Mouse (Mus musculus) neural tube, embryonic 15.5 days (tissue): ENCODE results near the gene Pfn2. TPM values are rescaled to one million over a fixed set of nuclear protein-coding genes. Genes with fewer than 3 reads are reported as not detected.
A peak's percentile ranks its signal among the peaks of the same experiment; 100 is the strongest.
"Not testable (repeated sequence)": the region's sequence is repeated elsewhere in the genome, so short reads cannot be mapped to it uniquely, and the experiment has no call there.

Experiments used
- ATAC-seq: fragments of 200-750 bp; cut with Nextera tagmentation; 2 replicates; pipeline ENCODE4 v1.8.0; 2017; ENCODE audit warnings: mild to moderate bottlenecking, moderate TSS enrichment, moderate library complexity; ENCODE audit not compliant: low FRiP score
- H3K27ac ChIP-seq: fragments of 300-500 bp; sonication (generic); replicated peaks from 2 replicates; pipeline ENCODE4 v1.5.1; 2015; ENCODE audit warnings: mild to moderate bottlenecking, inconsistent platforms
- H3K27me3 ChIP-seq: fragments of 300-500 bp; sonication (generic); replicated peaks from 2 replicates; pipeline ENCODE4 v1.6.1; 2015; ENCODE audit warnings: inconsistent platforms
- H3K36me3 ChIP-seq: fragments of 300-500 bp; sonication (generic); 2 replicates; pipeline ENCODE4 v1.6.1; 2015; ENCODE audit warnings: inconsistent platforms
- H3K4me1 ChIP-seq: fragments of 300-500 bp; sonication (generic); 2 replicates; pipeline ENCODE4 v1.6.1; 2015; ENCODE audit warnings: inconsistent platforms
- H3K4me2 ChIP-seq: fragments of 300-500 bp; sonication (generic); 2 replicates; pipeline ENCODE4 v1.6.1; 2015; ENCODE audit warnings: inconsistent platforms, mild to moderate bottlenecking, moderate library complexity
- H3K4me3 ChIP-seq: fragments of 300-500 bp; sonication (generic); replicated peaks from 2 replicates; pipeline ENCODE4 v1.5.1; 2015; ENCODE audit warnings: mild to moderate bottlenecking, inconsistent platforms
- H3K9ac ChIP-seq: fragments of 300-500 bp; sonication (generic); replicated peaks from 2 replicates; pipeline ENCODE4 v1.6.1; 2015; ENCODE audit warnings: mild to moderate bottlenecking, inconsistent platforms
- H3K9me3 ChIP-seq: fragments of 300-500 bp; sonication (generic); replicated peaks from 2 replicates; pipeline ENCODE4 v1.6.1; 2016; ENCODE audit warnings: inconsistent platforms
- WGBS: fragments of 180-500 bp; shearing (Covaris S2); methylation state at CpG from one replicate; pipeline ENCODE4 v1.1.7; 2015; ENCODE audit warnings: mixed read lengths; 5-methylcytosine and 5-hydroxymethylcytosine counted together
- polyA plus RNA-seq: library from polyadenylated mRNA; unstranded; fragments of >200 nt; fragmentation: Nextera tagmentation; extraction: Ambion mirVana; gene quantifications from 2 replicates; pipeline ENCODE4 v1.2.1, GENCODE M21; 2015

Gene Pfn2
- polyA plus RNA-seq: 636 and 740 TPM in 2 replicates

DNA sequence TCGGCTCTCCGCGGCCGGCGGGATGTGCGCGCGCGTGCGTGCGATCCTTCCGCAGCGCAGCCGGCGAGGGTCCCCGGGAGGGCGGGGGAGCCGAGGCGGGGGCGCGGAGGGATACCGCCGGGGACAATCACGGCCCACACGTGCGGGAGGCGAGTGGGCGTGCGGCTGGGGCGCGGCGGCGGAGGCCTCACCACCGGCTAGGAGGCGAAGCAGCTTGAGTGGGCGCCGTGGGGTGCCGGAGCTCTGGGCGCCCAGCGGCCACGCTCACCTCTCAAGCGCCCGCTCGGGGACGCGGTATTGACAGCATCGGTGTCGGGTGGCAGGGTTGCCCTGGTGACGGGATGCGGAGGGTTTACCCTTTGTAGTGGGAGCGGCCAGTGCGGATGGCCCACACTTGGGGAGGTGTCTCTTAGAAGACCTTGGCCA lies at the start of gene Pfn2:
Pfn2 (minus strand) TSS at position 320 of the 426 bp plus-strand sequence.
- peaks cover 15% of the 10 kb centered on the region for H3K4me1 ChIP-seq
- peak within 1 kb of the TSS; percentile 99 for H3K9ac ChIP-seq
- peak within 1 kb of the TSS; percentile 100 for H3K27ac ChIP-seq
- no peaks in the 10 kb centered on the region for H3K27me3 ChIP-seq
- whole genome bisulfite sequencing: 0% methylated on average over 50 of the region's 52 CpGs
- H3K9me3 ChIP-seq: no peaks in the 10 kb centered on the region
- ATAC-seq: peak; percentile 91
- peak within 1 kb of the TSS; percentile 71 for H3K4me2 ChIP-seq
- peak within 1 kb of the TSS; percentile 99 for H3K4me3 ChIP-seq
- peaks cover 11% of the 10 kb centered on the region for H3K36me3 ChIP-seq

DNA sequence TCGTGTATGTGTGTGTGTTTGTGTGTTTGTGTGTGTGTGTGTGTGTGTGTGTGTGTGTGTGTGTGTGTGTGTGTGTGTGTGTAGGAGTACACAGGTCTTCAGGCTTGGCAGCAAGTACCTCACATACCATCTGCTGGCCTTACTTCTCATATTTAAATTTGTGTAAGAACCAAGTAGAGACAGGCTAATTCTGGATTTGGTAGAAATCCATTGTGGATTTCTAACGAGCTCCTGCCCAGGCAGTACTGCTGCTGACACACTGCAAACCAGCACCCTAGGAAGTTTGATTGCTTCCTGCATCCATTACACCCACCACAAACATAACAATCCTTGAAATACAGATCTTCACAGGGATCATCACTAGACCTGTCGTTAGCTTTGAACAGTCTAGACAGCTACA lies 35.1 kb upstream of the Pfn2 start:
- no peak overlapping the region for H3K9ac ChIP-seq
- no peaks in the 10 kb centered on the region for H3K27me3 ChIP-seq
- H3K27ac ChIP-seq: no peak overlapping the region
- no peak for ATAC-seq
- H3K36me3 ChIP-seq: no peaks in the 10 kb centered on the region
- 71% methylated on average over 3 of the region's 3 CpGs for WGBS
- no peak overlapping the region for H3K4me3 ChIP-seq
- no peaks in the 10 kb centered on the region for H3K9me3 ChIP-seq
- no peaks in the 10 kb centered on the region for H3K4me1 ChIP-seq
- no peak overlapping the region for H3K4me2 ChIP-seq

DNA sequence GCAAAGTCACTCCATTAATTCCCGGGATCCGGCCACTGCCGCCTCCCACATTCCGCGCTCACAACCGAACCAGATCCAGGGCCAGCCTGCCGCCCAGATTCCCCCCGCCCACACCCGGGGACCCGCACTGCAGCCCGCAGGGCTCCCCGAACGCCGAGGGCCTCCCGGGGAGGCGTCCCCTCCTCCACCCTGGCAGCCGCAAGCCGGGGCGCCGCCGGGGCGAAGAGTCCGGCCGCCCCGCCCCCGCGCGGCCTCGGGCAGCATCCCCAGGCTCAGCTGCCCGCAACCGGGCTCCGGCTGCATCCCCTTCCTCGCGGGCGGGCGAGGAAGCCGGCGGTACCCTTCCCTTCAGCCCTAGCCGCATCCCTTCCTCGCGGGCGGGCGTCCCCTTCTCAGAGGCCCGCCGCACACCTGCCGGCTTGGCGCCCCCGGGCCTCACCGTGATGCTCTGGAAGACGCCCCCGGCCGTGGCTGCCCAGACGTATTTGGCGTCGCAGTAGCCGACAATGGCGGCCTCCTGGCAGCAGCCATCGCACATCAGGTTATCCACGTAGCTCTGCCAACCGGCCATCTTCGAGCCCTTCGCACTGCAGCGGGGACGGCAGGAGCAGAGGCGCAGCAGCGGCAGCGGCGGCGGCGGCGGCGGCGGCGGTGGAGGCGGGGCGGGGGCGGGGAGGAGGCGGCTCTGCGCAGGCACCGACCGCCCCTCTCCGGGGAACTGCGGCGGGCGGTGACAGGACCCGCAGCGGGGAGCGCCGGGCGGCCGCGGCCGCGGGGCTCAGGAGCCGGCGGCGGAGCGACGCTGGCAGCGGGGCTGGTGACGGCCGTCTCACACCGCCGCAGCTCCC lies 743 bp downstream of the Pfn2 start:
- H3K4me1 ChIP-seq: peaks cover 21% of the 10 kb centered on the region
- peak overlapping the region; percentile 99 for H3K4me3 ChIP-seq
- WGBS: under 1% methylated on average over 60 of the region's 104 CpGs
- no peaks in the 10 kb centered on the region for H3K9me3 ChIP-seq
- peak overlapping the region; percentile 100 for H3K27ac ChIP-seq
- ATAC-seq: peak; percentile 92
- H3K4me2 ChIP-seq: peak overlapping the region; percentile 71
- H3K27me3 ChIP-seq: no peaks in the 10 kb centered on the region
- peak overlapping the region; percentile 99 for H3K9ac ChIP-seq
- H3K36me3 ChIP-seq: peaks cover 18% of the 10 kb centered on the region

- Histone ChIP-seq H3K36me3 (peaks cover 19% of the 10 kb centered on the region), H3K4me2 (peak overlapping the region; percentile 71), H3K9ac (peak overlapping the region; percentile 99), H3K27me3 (no peaks in the 10 kb centered on the region), H3K4me3 (peak overlapping the region; percentile 99), H3K9me3 (no peaks in the 10 kb centered on the region), H3K4me1 (peaks cover 21% of the 10 kb centered on the region), H3K27ac (peak overlapping the region; percentile 100)
- under 1% methylated on average over 9 of the region's 9 CpGs for WGBS
- peak; percentile 0; the same call in 1 of the 2 replicates for ATAC-seq
Observed at GRCm38 (mm10) chr3:57846662-57846911, 1.3 kb downstream of the Pfn2 start.

- Histone ChIP-seq H3K4me3 (peak overlapping the region; percentile 99), H3K27ac (peak overlapping the region; percentile 100), H3K36me3 (peaks cover 24% of the 10 kb centered on the region), H3K4me2 (peak overlapping the region; percentile 71), H3K9ac (peak overlapping the region; percentile 99), H3K4me1 (peaks cover 21% of the 10 kb centered on the region), H3K9me3 (no peaks in the 10 kb centered on the region), H3K27me3 (no peaks in the 10 kb centered on the region)
- WGBS: 9% methylated on average over 11 of the region's 11 CpGs
- no peak for ATAC-seq
Observed at GRCm38 (mm10) chr3:57845786-57846661, 1.9 kb downstream of the Pfn2 start.

GRCm38 (mm10) chr3:57843775-57844174 lies 4.1 kb downstream of the Pfn2 start:
- Histone ChIP-seq H3K9me3 (no peaks in the 10 kb centered on the region), H3K4me2 (no peak overlapping the region), H3K27ac (no peak overlapping the region), H3K4me1 (peaks cover 21% of the 10 kb centered on the region), H3K36me3 (peaks cover 32% of the 10 kb centered on the region), H3K9ac (no peak overlapping the region), H3K4me3 (no peak overlapping the region), H3K27me3 (no peaks in the 10 kb centered on the region)
- ATAC-seq: no peak

DNA sequence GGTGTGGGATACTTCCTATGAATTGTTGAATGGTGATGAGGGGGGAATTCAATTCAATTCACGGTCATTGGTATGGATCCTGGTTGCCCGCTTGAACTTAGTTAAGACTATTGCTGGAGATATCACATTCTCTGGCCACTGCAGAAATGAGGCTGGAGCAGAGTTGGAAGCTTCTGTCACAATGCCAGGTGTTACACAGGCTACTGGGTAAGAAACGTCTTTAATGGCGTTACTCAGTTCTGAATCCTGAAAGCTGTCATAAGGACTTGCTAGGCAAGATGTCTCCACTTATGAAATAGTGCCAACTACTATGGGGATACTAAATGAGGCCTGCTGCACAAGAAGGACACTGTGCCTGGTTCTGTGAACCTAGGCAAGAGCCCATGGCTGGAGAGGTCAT lies 11.0 kb downstream of the Pfn2 start:
- H3K4me1 ChIP-seq: no peaks in the 10 kb centered on the region
- no peak overlapping the region for H3K9ac ChIP-seq
- no peak overlapping the region for H3K27ac ChIP-seq
- 91% methylated on average over 4 of the region's 4 CpGs for WGBS
- H3K27me3 ChIP-seq: no peaks in the 10 kb centered on the region
- H3K36me3 ChIP-seq: peaks cover 21% of the 10 kb centered on the region
- no peaks in the 10 kb centered on the region for H3K9me3 ChIP-seq
- ATAC-seq: no peak
- no peak overlapping the region for H3K4me3 ChIP-seq
- no peak overlapping the region for H3K4me2 ChIP-seq

GRCm38 (mm10) chr3:57833585-57833984 lies 14.3 kb downstream of the Pfn2 start:
- Histone ChIP-seq H3K36me3 (peaks cover 16% of the 10 kb centered on the region), H3K9me3 (no peaks in the 10 kb centered on the region), H3K4me2 (no peak overlapping the region), H3K27me3 (no peaks in the 10 kb centered on the region), H3K27ac (no peak overlapping the region), H3K9ac (no peak overlapping the region), H3K4me3 (no peak overlapping the region), H3K4me1 (no peaks in the 10 kb centered on the region)
- WGBS: 92% methylated on average over 11 of the region's 11 CpGs
- no peak for ATAC-seq

DNA sequence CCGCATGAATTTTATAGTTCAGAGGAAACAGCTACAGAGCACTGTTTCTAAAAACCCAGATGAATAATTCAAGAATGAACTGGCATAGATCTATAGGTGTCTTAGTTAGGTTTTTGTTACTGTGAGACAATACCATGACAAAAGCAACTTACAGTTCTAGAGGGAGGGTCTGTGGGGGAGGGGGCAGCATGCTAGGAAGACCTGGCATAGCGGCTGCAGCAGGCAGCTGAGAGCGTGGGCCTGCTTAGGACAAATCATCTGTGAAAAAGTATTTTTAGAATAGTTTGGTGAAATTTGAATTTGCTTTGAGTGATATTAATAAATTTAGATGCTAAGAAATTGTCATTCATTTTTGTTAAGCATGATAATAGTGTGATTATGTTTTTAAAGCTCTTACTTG lies 22.0 kb downstream of the Pfn2 start:
- H3K4me2 ChIP-seq: no peak overlapping the region
- H3K9ac ChIP-seq: no peak overlapping the region
- no peaks in the 10 kb centered on the region for H3K9me3 ChIP-seq
- 82% methylated on average over 3 of the region's 3 CpGs for WGBS
- ATAC-seq: no peak
- H3K27ac ChIP-seq: no peak overlapping the region
- no peak overlapping the region for H3K4me3 ChIP-seq
- H3K4me1 ChIP-seq: no peaks in the 10 kb centered on the region
- H3K36me3 ChIP-seq: peaks cover 20% of the 10 kb centered on the region
- H3K27me3 ChIP-seq: no peaks in the 10 kb centered on the region

DNA sequence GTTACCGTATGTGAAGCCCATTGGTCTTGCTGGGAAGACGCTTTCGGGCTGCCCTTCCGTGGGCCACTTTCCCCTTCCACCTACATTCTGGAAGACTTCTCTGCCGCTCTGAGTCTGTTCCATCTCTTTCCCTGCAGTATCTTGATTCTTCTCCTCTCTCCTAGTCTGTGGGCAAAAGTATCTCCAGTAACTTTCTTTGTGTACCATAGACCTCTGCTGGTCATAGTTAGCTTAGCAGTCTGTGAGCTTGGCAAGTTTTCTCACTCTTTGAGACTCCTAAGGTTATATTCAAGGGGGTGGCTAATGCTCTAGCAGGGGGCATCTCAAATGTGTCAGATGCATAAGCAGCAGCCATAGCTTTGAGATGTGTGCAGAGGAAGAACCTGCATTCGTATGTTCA lies 32.4 kb downstream of the Pfn2 start:
- Histone ChIP-seq H3K9ac (no peak overlapping the region), H3K27me3 (no peaks in the 10 kb centered on the region), H3K4me2 (no peak overlapping the region), H3K4me3 (no peak overlapping the region), H3K36me3 (no peaks in the 10 kb centered on the region), H3K27ac (no peak overlapping the region), H3K9me3 (no peaks in the 10 kb centered on the region), H3K4me1 (no peaks in the 10 kb centered on the region)
- 90% methylated on average over 6 of the region's 6 CpGs for WGBS
- peak; percentile 63; the same call in 1 of the 2 replicates for ATAC-seq

GRCm38 (mm10) chr3:57795071-57795470 lies 52.8 kb downstream of the Pfn2 start:
- 60% methylated on average over 6 of the region's 6 CpGs for WGBS
- H3K27me3 ChIP-seq, H3K4me1 ChIP-seq, ATAC-seq, H3K36me3 ChIP-seq, H3K27ac ChIP-seq, H3K9me3 ChIP-seq, H3K9ac ChIP-seq, H3K4me3 ChIP-seq, H3K4me2 ChIP-seq: not testable (repeated sequence)
